ENCODE assay signal across 8 mouse cellular contexts in the genomic region with DNA sequence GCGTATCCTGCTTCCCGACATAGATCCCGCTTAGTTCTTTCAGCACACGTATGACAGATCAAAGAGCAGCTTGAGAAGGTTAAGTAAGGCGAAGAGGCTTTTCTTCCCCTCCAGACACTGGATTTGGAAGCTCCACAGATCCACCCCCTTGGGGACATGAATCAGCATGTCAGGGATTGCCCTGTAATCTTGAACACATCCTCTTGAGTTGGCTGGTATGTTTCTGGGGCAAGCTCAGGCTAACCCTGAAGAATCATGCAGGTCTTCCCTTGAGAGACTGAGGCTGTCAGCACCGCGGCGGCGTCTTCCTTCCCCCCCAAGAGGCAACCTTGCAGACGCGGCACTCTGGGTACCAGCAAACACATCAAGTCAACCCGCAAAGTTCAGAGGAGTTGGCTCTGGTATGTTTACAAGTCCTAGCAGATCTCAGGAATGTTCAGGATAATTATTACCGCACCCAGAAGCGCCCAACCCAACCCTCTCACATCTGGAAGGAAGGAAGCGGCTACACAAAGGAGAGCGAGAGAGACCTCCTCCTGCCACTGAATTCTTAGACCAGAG. TPM values are rescaled to one million over a fixed set of nuclear protein-coding genes. Genes with fewer than 3 reads are reported as not detected.
DNase-seq lines count a peak whose midpoint lies in the region; ATAC-seq lines count a peak whose summit lies in the region.

No protein-coding gene starts in this region.

- H3K4me3 ChIP-seq in heart, embryonic 10.5 days, result peak overlapping the region; percentile 85
- peak overlapping the region; percentile 68 for H3K4me3 ChIP-seq in kidney, embryonic 16.5 days (ENCODE audit: low read length)
- peak overlapping the region; percentile 73 for H3K4me3 ChIP-seq in midbrain, embryonic 14.5 days (replicated peaks; ENCODE audit: low read depth, low read length)

- peaks cover 22% of the 10 kb centered on the region for H3K4me1 ChIP-seq in heart, embryonic 10.5 days
- H3K4me1 ChIP-seq in kidney, embryonic 16.5 days (ENCODE audit: insufficient read depth, low read length), result peaks cover 18% of the 10 kb centered on the region
- peaks cover 22% of the 10 kb centered on the region for H3K4me1 ChIP-seq in midbrain, embryonic 14.5 days (ENCODE audit: control insufficient read depth, insufficient read depth, low read length)

- H3K9ac ChIP-seq in kidney, embryonic 16.5 days (replicated peaks; ENCODE audit: low read length), result peak overlapping the region; percentile 69
- H3K9ac ChIP-seq in midbrain, embryonic 14.5 days (replicated peaks; ENCODE audit: low read length), result peak overlapping the region; percentile 79

- H3K36me3 ChIP-seq in heart, embryonic 10.5 days, result no peaks in the 10 kb centered on the region
- no peaks in the 10 kb centered on the region for H3K36me3 ChIP-seq in kidney, embryonic 16.5 days (ENCODE audit: insufficient read depth, low read length)
- no peaks in the 10 kb centered on the region for H3K36me3 ChIP-seq in midbrain, embryonic 14.5 days (ENCODE audit: control insufficient read depth, insufficient read depth, low read length)

- no peaks in the 10 kb centered on the region for H3K9me3 ChIP-seq in heart, embryonic 10.5 days
- no peaks in the 10 kb centered on the region for H3K9me3 ChIP-seq in kidney, embryonic 16.5 days (ENCODE audit: low read length)
- no peaks in the 10 kb centered on the region for H3K9me3 ChIP-seq in midbrain, embryonic 14.5 days (ENCODE audit: control insufficient read depth, low read length)

- peak overlapping the region; percentile 97 for H3K4me2 ChIP-seq in kidney, embryonic 16.5 days (replicated peaks; ENCODE audit: low read depth, low read length)
- peak overlapping the region; percentile 56 for H3K4me2 ChIP-seq in midbrain, embryonic 14.5 days (ENCODE audit: low read length)

- peak overlapping the region; percentile 87; the same call in 1 of the 2 replicates for H3K27ac ChIP-seq in heart, embryonic 10.5 days
- H3K27ac ChIP-seq in kidney, embryonic 16.5 days (ENCODE audit: low read length), result peak overlapping the region; percentile 58; the same call in 1 of the 2 replicates
- H3K27ac ChIP-seq in midbrain, embryonic 14.5 days (replicated peaks; ENCODE audit: low read depth, low read length), result peak overlapping the region; percentile 94

- H3K27me3 ChIP-seq in heart, embryonic 10.5 days (ENCODE audit: insufficient read depth, poor library complexity, severe bottlenecking), result no peaks in the 10 kb centered on the region
- no peaks in the 10 kb centered on the region; the same call in 1 of the 2 replicates for H3K27me3 ChIP-seq in kidney, embryonic 16.5 days (ENCODE audit: insufficient read depth, low read length)
- H3K27me3 ChIP-seq in midbrain, embryonic 14.5 days (ENCODE audit: control insufficient read depth, insufficient read depth, low read length), result no peaks in the 10 kb centered on the region

- WGBS in heart, embryonic 10.5 days, result 3% methylated on average over 16 of the region's 16 CpGs
- 5% methylated on average over 16 of the region's 16 CpGs for WGBS in kidney, embryonic 16.5 days
- 2% methylated on average over 16 of the region's 16 CpGs for WGBS in midbrain, embryonic 14.5 days

- ATAC-seq in kidney, embryonic 16.5 days (ENCODE audit: low FRiP score, low TSS enrichment), result peak; percentile 13; the same call in 1 of the 2 replicates
- no peak for ATAC-seq in midbrain, embryonic 14.5 days (ENCODE audit: low FRiP score, low TSS enrichment)
- ATAC-seq in granulocyte monocyte progenitor cell, adult 5-6 weeks (replicated peaks; ENCODE audit: poor library complexity, severe bottlenecking), result no peak

- peak; percentile 85 for DNase-seq in R1 (ENCODE audit: low read depth, low spot score)
- DNase-seq in embryo, embryonic 10 days (ENCODE audit: low spot score), result peak; percentile 42
- DNase-seq in heart, embryonic 10.5 days (ENCODE audit: low spot score), result no peak
- peak; percentile 54 for DNase-seq in midbrain, embryonic 14.5 days
- no peak for DNase-seq in thymus, postnatal 36 days
- no peak for DNase-seq in urinary bladder, postnatal 4 days (ENCODE audit: low spot score in 2 of 2)

RNA-seq across cellular contexts. Expression of gene Frmd4b, which starts 1.4 kb away (rescaled TPM):
- polyA plus RNA-seq in heart, embryonic 10.5 days (2016; fragmentation: Nextera tagmentation; extraction: Ambion mirVana), result 32.5 and 33.9 TPM in 2 replicates
- 18.1 and 18.3 TPM in 2 replicates for polyA plus RNA-seq in kidney, embryonic 16.5 days (2015; fragmentation: Nextera tagmentation; extraction: Ambion mirVana)
- polyA plus RNA-seq in midbrain, embryonic 14.5 days (2014; fragmentation: Nextera tagmentation; extraction: Ambion mirVana), result 15.3 and 21.7 TPM in 2 replicates
- total RNA-seq in granulocyte monocyte progenitor cell, adult 5-6 weeks (2014; fragmentation: Nextera tagmentation), result 7.2 and 9.0 TPM in 2 replicates
- 2.8 and 5.6 TPM in 2 replicates for total RNA-seq in granulocyte monocyte progenitor cell, adult 5-6 weeks (2017)

Comparison
In these comparisons a context has a peak if more than half of its experiments do, and no peak if none do; other contexts are left out.
1. DNase-seq: peak in R1 (single experiment), embryo, embryonic 10 days (single experiment) and midbrain, embryonic 14.5 days (single experiment); none in heart, embryonic 10.5 days (single experiment), thymus, postnatal 36 days (0 of 2) and urinary bladder, postnatal 4 days (0 of 2).
2. Peak in every context shown above with its lines, with median percentiles within 50 percentile points of each other: H3K27ac ChIP-seq and H3K4me3 ChIP-seq.